Mouse (Mus musculus): ENCODE results near the gene Arl4a. TPM values are rescaled to one million over a fixed set of nuclear protein-coding genes. Genes with fewer than 3 reads are reported as not detected.

The Arl4a gene
- polyA plus RNA-seq (2012; rRNA removed), result 1.2 and 1.4 TPM in 2 replicates

DNA sequence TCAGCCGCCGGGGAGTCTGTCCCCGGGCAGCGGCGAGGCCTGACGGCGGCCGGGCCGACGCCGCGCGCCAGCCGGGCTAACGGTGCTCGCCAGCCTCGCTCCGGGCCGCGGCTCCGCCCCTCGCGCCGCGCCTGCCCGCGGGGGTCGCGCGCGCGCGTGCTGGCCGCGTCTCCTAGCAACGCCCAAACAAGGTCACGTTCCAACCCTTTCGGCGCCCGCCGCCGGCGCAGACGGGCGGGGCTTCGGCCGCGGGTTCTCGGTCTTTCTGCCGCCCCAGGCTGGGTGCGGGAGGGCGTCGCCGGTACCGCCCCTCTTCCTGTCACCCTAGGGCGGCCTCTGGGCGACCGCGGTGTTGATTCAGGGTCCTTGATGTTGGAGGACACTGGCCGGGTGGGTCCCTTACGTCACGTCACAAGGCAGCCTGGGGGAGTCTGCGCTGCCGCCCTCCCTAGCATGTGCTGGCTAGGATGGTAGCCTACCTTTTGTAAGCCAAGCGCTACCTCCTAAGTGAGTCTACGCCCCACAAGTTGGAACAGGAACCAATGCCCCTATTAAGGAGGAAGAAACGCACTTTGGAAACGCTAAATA, at the start of gene Arl4a:
Arl4a (minus strand) TSS at position 150 of the 588 bp plus-strand sequence.

Other genes with a start within 250 kb of the Arl4a start
- gene Scin, start 96.2 kb upstream of the Arl4a start, polyA plus RNA-seq (2012; rRNA removed), result 0.22 and 0.55 TPM in 2 replicates
- not detected in 2 replicates for gene Lsmem1, start 161.5 kb upstream of the Arl4a start, polyA plus RNA-seq (2012; rRNA removed)
- 13.0 and 32.5 TPM in 2 replicates for gene Ifrd1, start 210.5 kb upstream of the Arl4a start, polyA plus RNA-seq (2012; rRNA removed)